Mouse (Mus musculus): Measurements from ENCODE around the gene H2al1o.
"Not testable (repeated sequence)": the region's sequence is repeated elsewhere in the genome, so short reads cannot be mapped to it uniquely, and the experiment has no call there.

The H2al1o gene

GRCm38 (mm10) chrX:9572309-9572708, at the start of gene H2al1o:
TSS of gene H2al1o (minus strand) at chrX:9572409.
- DNase-seq = not testable (repeated sequence)

GRCm38 (mm10) chrX:9598036-9598435, 25.8 kb upstream of the H2al1o start:
- DNase-seq = not testable (repeated sequence)

GRCm38 (mm10) chrX:9536881-9537280, 35.3 kb downstream of the H2al1o start:
- no peak for DNase-seq

All from spleen, adult 18-20 months (tissue).